Mouse (Mus musculus): Measurements from ENCODE around the gene Pold4. TPM values are rescaled to one million over a fixed set of nuclear protein-coding genes. Genes with fewer than 3 reads are reported as not detected.
A peak's percentile ranks its signal among the peaks of the same experiment; 100 is the strongest.

Gene Pold4
- total RNA-seq, 2 experiments from 2014 or later: 15.9 to 17.8 TPM

GRCm38 (mm10) chr19:4202149-4202548 lies 29.6 kb upstream of the Pold4 start:
- DNase-seq (ENCODE audit: low spot score in 2 of 2): no peak
- intact Hi-C loops (cut with DNase I): loop anchor here (5.0 kb wide), 1 partner anchor 35 kb away; no protein-coding TSS in a partner anchor

DNA sequence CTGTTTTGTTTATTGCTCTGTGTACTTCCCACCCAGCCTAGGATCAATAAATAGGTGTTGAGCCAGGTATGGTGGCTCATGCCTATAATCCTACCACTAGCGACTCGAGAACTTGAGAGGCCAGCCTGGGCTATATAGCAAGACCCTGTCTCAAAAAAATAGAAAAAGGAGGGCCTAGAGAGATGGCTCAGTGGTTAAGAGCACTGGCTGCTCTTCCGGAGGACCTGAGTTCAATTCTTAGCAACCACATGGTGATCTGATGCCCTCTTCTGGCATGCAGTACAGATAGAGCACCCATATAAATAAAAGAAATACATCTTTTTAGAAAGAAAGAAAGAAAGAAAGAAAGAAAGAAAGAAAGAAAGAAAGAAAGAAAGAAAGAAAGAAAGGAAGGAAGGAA lies 28.6 kb upstream of the Pold4 start:
- no peak for DNase-seq (ENCODE audit: low spot score in 2 of 2)
- intact Hi-C loops (cut with DNase I): loop anchor here (5.0 kb wide), 1 partner anchor 36 kb away; no protein-coding TSS in a partner anchor

DNA sequence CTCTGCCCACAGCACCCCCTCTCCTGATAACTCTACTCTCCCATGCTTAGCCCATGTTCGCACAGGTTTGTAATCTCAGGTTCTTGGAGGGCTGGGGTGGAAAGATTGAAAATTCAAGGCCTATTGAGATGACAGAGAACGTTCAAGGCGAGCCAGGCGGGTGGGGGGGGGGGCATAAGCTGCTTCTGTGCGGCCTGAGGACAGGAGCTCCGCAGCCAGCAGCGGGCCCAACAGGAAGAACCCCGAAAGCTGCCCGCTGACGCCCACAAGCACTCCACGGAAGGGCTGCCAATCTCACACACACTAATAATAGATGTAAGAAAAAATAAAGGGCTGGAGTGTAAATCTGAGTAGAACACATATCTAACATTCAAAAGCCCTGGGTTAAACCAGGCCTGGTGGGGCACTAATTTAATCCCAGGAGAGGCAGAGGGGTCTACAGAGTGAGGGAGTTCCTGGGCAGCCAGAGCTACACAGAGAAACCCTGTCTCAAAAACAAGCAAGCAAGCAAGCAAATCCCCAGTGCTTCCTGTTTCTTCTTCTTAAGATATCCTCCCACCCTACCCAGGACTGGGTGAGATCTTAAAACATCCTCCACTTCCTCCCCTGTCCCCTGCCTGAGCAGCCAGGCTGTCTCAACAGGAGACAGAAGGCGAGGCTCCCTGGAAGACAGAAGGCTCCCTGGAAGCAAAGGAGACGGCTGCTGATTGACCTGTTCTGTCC lies 27.9 kb upstream of the Pold4 start:
- intact Hi-C loops (cut with DNase I): loop anchor here (5.0 kb wide), 1 partner anchor 36 kb away; no protein-coding TSS in a partner anchor
- DNase-seq (ENCODE audit: low spot score in 2 of 2): no peak

GRCm38 (mm10) chr19:4204889-4205288 lies 26.8 kb upstream of the Pold4 start:
- no peak for DNase-seq (ENCODE audit: low spot score in 2 of 2)
- intact Hi-C loops (cut with DNase I): loop anchor here (5.0 kb wide), 1 partner anchor 38 kb away; no protein-coding TSS in a partner anchor

DNA sequence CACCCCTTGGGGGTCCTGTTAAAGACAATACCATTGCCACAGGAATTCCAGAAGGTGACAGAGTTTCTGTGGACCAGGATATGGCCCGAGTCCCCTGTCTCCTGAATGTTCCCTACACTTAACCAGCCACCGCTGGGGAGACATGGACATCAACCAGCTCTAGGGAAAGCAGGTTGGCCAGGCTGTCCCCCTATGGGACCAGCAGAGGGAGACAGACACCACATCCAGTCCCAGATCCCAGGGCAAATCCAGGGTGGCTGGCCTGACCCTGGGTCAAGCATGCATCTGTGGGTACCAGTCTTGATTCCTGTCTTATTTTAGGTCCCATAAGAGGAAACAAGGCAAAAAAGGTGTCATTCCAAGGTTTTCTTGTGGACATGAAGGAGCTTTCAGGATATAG lies 24.7 kb upstream of the Pold4 start:
- intact Hi-C loops (cut with DNase I): loop anchor here (2.0 kb wide), 1 partner anchor 22 kb away; no protein-coding TSS in a partner anchor
- peak in 1 of 2 experiments; percentile 58 for DNase-seq (ENCODE audit: low spot score in 2 of 2)

DNA sequence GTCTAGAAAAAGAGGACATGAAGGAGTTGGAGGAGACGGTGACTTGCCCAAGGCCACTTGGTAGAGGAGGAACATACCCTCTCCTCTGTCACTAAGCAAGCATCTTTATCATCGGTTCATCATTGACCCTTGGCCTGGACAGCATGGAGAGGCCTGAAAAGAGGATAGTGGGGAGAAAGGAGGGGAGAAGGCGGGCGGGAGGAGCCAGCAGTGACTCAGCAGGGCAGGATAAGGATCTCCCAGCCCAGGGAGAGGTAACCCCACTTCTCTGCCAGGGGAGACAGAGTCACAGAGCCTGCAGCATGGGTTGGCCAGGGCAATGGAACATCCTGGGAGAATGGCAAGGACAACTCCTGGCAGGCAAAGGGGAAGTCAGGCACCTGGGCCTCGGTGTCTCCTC lies 23.1 kb upstream of the Pold4 start:
- no peak for DNase-seq (ENCODE audit: low spot score in 2 of 2)
- intact Hi-C loops (cut with DNase I): no loop called here

DNA sequence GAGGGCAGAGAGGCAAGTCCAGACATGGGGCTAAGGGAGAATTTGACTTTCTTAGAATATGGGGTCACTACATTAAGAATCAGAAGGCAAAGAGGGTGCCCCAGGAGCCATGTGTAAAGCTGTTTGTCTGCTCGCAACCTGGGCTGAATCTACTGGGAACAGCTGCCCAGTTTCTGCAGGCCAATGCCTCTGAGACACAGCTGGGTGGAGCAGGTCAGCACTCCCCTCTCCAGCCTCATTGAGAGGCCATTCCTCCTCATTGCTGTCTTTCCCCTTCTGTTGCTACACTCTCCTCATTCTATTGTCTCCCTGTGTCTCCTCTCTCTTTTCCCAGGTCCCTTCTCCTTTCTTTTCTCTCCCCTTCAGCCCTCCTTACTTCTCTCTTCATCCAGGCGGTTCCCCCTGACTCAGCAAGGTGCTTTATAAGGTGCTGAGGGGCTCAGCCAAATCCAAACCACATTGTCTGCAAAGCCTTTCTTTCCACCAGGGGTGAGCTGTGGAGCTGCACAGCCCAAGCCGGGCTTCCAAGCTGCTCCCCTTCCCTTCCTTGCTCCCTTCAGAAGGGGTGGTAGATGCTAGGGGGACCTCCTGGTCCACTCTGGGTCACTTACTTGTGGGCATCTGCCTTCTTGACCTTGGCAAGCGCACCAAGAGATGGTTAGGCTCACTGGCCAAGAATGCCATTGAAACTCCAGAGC lies 19.7 kb upstream of the Pold4 start:
- intact Hi-C loops (cut with DNase I): no loop called here
- DNase-seq (ENCODE audit: low spot score in 2 of 2): no peak

- intact Hi-C loops (cut with DNase I): no loop called here
- no peak for DNase-seq (ENCODE audit: low spot score in 2 of 2)
Observed at GRCm38 (mm10) chr19:4213524-4213974, 18.1 kb upstream of the Pold4 start.

- intact Hi-C loops (cut with DNase I): no loop called here
Observed at GRCm38 (mm10) chr19:4214071-4214770, 17.5 kb upstream of the Pold4 start, which contains the start of the genes Clcf1 and AC109138.7. Gene Clcf1 (plus strand): TSS chr19:4214238. Gene AC109138.7 (plus strand): TSS chr19:4214357.

DNA sequence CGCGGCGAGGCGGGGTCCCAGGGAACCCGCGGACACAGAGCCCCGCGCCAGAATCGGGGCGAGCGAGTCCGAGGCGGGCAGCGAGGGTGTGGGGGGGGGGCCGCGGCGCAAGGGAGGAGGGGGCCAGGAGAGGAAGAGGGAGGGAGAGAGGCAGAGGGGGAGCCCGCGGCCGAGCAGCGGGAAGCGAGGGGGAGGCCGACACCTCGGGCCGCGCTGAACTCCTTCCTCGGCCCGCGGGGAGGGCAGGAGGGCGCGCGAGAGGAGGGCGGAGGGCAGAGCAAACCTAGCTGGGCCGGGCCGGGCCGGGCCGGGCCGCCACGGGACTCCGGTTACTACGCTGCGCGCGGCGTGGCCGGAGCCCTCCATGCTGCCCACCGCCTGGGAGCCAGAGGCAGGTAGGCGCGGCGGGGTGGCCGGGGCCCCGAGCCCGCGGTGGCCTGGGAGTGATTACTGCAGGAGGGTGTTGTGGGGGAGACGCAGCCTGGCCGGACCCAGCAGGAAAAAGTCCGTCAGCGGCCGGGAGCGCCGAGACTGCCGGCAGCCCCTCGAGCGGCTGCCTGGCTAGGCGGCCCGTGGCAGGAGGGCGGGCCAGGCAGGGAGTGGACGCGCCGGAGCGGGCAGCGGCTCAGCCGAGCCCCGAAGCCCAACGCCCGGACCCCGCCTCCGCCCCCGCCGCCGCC lies 16.8 kb upstream of the Pold4 start:
- intact Hi-C loops (cut with DNase I): no loop called here

More at GRCm38 (mm10) chr19:4214071-4214770, 17.5 kb upstream of the Pold4 start, which contains the start of the genes Clcf1 and AC109138.7:
- no peak for DNase-seq (ENCODE audit: low spot score in 2 of 2)

DNA sequence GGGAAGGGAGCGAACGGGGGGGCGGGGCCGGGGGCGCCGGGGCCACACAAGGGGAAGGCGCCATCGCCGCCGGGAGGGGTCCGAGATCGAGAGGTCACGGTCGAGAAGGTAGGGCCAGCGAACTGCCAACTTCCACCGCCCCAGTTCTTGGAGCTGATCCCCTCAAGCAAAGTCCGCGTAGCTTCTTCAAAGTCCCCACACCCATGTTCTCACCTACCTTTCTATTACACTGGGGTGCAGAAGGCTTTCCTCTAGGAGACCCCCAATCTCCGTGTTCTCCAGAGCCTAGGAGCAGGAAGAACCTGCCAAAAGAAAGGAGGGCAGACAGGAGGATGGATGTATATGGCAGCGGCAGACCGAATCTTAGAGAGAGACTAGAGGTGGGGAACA lies 16.3 kb upstream of the Pold4 start:
- intact Hi-C loops (cut with DNase I): no loop called here
- DNase-seq (ENCODE audit: low spot score in 2 of 2): no peak

More for the DNA sequence above, 16.8 kb upstream of the Pold4 start:
- no peak for DNase-seq (ENCODE audit: low spot score in 2 of 2)

DNA sequence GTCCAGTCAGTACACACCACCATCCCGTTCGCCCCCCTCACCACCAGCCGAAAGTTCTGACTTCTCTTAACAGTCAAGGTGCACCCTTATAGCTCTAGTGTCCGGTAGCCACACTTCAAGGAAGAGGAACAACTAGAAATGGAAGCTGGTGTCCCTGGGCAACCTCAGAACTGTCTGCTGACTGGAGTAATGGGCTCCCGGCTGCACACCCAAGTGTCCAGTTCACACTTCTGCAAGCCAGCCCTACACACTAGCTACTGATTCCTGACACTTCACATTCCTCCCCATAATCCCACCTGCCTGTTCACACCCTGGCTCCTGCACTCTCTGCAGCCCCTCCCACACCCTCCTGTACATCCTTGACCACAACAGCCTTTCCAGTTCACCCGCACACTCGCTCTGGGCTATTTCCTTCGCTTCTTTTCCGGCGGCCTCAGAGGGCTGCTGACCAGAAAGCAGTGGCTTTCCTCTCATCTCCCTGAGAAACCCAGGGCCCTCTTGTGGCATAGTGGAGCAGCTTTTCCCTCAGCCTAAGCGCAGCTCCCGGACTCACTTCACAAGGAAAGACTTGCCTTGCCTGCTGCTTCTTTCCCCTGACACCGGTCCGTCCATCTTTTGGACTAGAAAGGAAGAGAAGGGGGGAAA lies 15.5 kb upstream of the Pold4 start:
- intact Hi-C loops (cut with DNase I): no loop called here
- no peak for DNase-seq (ENCODE audit: low spot score in 2 of 2)

DNA sequence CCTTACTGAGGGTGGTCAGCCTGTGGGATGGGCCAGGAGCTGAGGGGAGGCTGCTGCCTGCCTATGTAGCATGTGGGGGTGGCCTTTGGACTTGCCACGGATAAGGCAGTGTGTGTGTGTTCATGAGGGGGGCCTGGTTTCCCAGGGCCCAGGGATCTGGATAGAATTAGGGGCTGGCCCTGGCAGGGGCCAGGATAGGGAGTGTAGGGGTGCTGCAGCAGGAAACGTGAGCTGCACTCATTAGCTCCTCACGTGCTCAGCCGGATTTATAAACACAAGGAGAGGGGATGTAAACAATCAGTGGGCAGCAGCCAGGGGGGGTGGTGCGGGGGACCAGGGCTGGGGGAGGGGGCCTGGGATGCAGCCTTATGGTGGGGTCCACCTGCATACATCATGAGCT lies 14.6 kb upstream of the Pold4 start:
- DNase-seq (ENCODE audit: low spot score in 2 of 2): no peak
- intact Hi-C loops (cut with DNase I): no loop called here

DNA sequence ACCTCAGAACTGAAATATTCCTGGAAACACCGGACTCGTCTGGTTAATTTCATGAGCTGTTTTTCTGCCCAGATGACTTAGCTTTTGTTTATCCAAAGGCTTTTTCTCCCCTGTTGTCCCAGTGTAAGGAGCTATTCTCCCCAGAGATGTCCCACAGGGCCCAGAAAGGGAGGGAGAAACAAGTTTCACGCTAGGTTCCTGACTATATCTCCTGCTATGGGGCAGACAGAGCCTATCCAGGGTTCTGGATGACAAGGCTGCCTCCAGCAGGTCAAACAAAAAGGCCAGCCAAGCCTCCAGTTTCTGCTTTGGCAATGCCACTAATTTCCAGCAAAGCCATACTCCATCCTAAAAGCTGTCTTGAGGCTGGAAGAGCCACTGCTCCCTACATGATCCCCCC lies 13.8 kb upstream of the Pold4 start:
- no peak for DNase-seq (ENCODE audit: low spot score in 2 of 2)

DNA sequence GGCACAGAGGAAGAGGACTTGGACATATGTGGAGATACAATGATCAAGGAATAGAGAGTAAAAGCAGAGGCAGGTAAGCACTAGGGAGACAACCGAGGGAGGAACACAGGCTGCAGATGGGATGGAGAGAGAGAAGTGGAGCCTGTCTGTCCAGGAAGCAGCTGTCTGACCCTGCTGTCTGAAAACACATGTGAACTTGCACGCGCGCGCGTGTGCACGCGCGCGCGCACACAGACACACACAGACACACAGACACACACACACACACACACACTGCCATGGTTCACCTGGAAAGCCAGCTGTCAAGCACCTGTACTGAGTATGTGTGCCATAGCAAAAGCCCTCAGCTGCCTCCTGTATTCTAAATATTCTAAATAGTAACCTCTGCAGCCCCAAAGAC lies 13.4 kb upstream of the Pold4 start:
- intact Hi-C loops (cut with DNase I): no loop called here
- no peak for DNase-seq (ENCODE audit: low spot score in 2 of 2)

More for the DNA sequence above, 13.8 kb upstream of the Pold4 start:
- intact Hi-C loops (cut with DNase I): no loop called here

- intact Hi-C loops (cut with DNase I): no loop called here
- no peak for DNase-seq (ENCODE audit: low spot score in 2 of 2)
Observed at GRCm38 (mm10) chr19:4218784-4219183, 12.9 kb upstream of the Pold4 start.

DNA sequence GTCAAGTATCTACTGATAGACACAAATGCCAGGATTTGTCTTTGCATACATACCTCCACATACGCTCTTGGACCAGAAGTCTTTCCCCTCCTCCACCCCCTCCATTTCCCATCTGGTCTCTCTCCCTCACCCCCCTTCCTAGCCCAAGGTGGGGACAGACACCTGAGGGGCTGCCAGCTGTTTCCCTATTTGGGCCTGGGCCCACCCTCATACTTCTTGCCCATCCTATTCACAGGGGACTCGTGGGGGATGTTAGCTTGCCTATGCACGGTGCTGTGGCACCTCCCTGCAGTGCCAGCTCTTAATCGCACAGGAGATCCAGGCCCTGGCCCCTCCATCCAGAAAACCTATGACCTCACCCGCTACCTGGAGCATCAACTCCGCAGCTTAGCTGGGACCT lies 11.8 kb upstream of the Pold4 start:
- intact Hi-C loops (cut with DNase I): loop anchor here (10.0 kb wide), 1 partner anchor 205 kb away; the partner anchor contains the start of gene Ndufv1
- DNase-seq (ENCODE audit: low spot score in 2 of 2): no peak

GRCm38 (mm10) chr19:4220416-4220815 lies 11.3 kb upstream of the Pold4 start:
- intact Hi-C loops (cut with DNase I): loop anchor here (10.0 kb wide), 1 partner anchor 206 kb away; the partner anchor contains the start of gene Ndufv1

More at GRCm38 (mm10) chr19:4220416-4220815, 11.3 kb upstream of the Pold4 start:
- DNase-seq (ENCODE audit: low spot score in 2 of 2): no peak
